Mouse (Mus musculus) G1E (cell line): ENCODE measurements around the gene Nkx3-2. TPM values are rescaled to one million over a fixed set of nuclear protein-coding genes. Genes with fewer than 3 reads are reported as not detected.

Experiments
- ATAC-seq: 2 replicates; pipeline ENCODE4 v1.8.0; 2016; ENCODE audit warnings: mild to moderate bottlenecking; ENCODE audit not compliant: insufficient number of reproducible peaks, poor library complexity, low FRiP score, severe bottlenecking; ENCODE audit errors: extremely low read depth
- DNase-seq: peaks from one replicate; pipeline ENCODE4 v3.0.0; 2012; ENCODE audit warnings: low spot score
- H3K27me3 ChIP-seq: 2 replicates; pipeline ENCODE4 v1.6.1; 2012; ENCODE audit warnings: mild to moderate bottlenecking, low read length, inconsistent platforms; ENCODE audit not compliant: insufficient read depth
- H3K36me3 ChIP-seq: replicated peaks from 2 replicates; pipeline ENCODE3; 2012; ENCODE audit warnings: mild to moderate bottlenecking, inconsistent platforms
- H3K4me1 ChIP-seq: 2 replicates; pipeline ENCODE4 v1.6.1; 2012; ENCODE audit warnings: low read depth, low read length, inconsistent platforms, mixed read lengths; ENCODE audit not compliant: insufficient read depth
- H3K4me3 ChIP-seq: 2 replicates; pipeline ENCODE4 v1.5.1; 2012; ENCODE audit warnings: low read depth, mild to moderate bottlenecking, inconsistent platforms, low read length, moderate library complexity, mixed read lengths
- H3K9me3 ChIP-seq: replicated peaks from 2 replicates; pipeline ENCODE4 v1.6.1; 2012; ENCODE audit warnings: inconsistent platforms
- CTCF ChIP-seq: IDR thresholded peaks from 2 replicates; pipeline ENCODE4 v1.5.1; 2012; ENCODE audit warnings: low read depth, low read length, inconsistent platforms, mixed read lengths
- GATA1 ChIP-seq: IDR thresholded peaks from 2 replicates; pipeline ENCODE4 v1.6.1; 2012; ENCODE audit warnings: borderline replicate concordance, low read length, inconsistent platforms, mixed read lengths
- GATA2 ChIP-seq: IDR thresholded peaks from 2 replicates; pipeline ENCODE4 v1.6.1; 2012; ENCODE audit warnings: low read depth, low read length, inconsistent platforms, borderline replicate concordance
- POLR2AphosphoS5 ChIP-seq: IDR thresholded peaks from 2 replicates; pipeline ENCODE4 v1.6.1; 2012; ENCODE audit warnings: low read depth, low read length, inconsistent platforms; ENCODE audit not compliant: insufficient replicate concordance
- TAL1 ChIP-seq: conservative IDR thresholded peaks from 2 replicates; pipeline ENCODE4 v1.6.1; 2012; ENCODE audit warnings: low read depth, low read length, inconsistent platforms, mixed read lengths
- polyA plus RNA-seq: library from polyadenylated mRNA; stranded (reverse); fragments of >175 nt; gene quantifications from 2 replicates; pipeline ENCODE4 v1.2.3, GENCODE M21; 2012
- total RNA-seq, 2 experiments: library from RNA; stranded (forward) in 1 of 2; stranded (reverse) in 1 of 2; fragments of 200-1000 nt in 1 of 2; fragments of >200 nt in 1 of 2; fragmentation: Nextera tagmentation in 1 of 2; gene quantifications; 2 replicates each; pipeline ENCODE4 v1.2.3; 2014 to 2017

Nkx3-2 gene
- total and polyA plus RNA-seq, 3 experiments, result not detected

GRCm38 (mm10) chr5:41758671-41759639 lies 5.3 kb downstream of the Nkx3-2 start:
- Histone ChIP-seq H3K4me1 (peaks cover 5% of the 10 kb centered on the region), H3K36me3 (no peaks in the 10 kb centered on the region), H3K4me3 (no peak overlapping the region), H3K27me3 (peaks cover 49% of the 10 kb centered on the region), H3K9me3 (peaks cover 22% of the 10 kb centered on the region)
- DNase-seq, result no peak
- ATAC-seq, result no peak
- no peak for TF ChIP-seq CTCF
- TF ChIP-seq TAL1, result no peak
- no peak for TF ChIP-seq POLR2AphosphoS5
- TF ChIP-seq GATA1, result no peak
- no peak for TF ChIP-seq GATA2

- no peak overlapping the region for H3K4me3 ChIP-seq
- H3K4me1 ChIP-seq, result peaks cover 5% of the 10 kb centered on the region
- no peaks in the 10 kb centered on the region for H3K36me3 ChIP-seq
- no peak for ATAC-seq
- H3K9me3 ChIP-seq, result peaks cover 10% of the 10 kb centered on the region
- H3K27me3 ChIP-seq, result peaks cover 38% of the 10 kb centered on the region
- TF ChIP-seq POLR2AphosphoS5, result no peak
- no peak for TF ChIP-seq GATA2
- TF ChIP-seq GATA1, result no peak
- TF ChIP-seq CTCF, result no peak
- no peak for TF ChIP-seq TAL1
- no peak for DNase-seq
Observed at GRCm38 (mm10) chr5:41757338-41757737, 7.0 kb downstream of the Nkx3-2 start.

GRCm38 (mm10) chr5:41756396-41756795 lies 7.9 kb downstream of the Nkx3-2 start:
- ATAC-seq, result no peak
- Histone ChIP-seq H3K9me3 (peaks cover 2% of the 10 kb centered on the region), H3K36me3 (no peaks in the 10 kb centered on the region), H3K4me1 (peaks cover 5% of the 10 kb centered on the region), H3K4me3 (no peak overlapping the region), H3K27me3 (peaks cover 37% of the 10 kb centered on the region)
- no peak for DNase-seq
- no peak for TF ChIP-seq CTCF
- no peak for TF ChIP-seq GATA1
- TF ChIP-seq TAL1, result no peak
- TF ChIP-seq POLR2AphosphoS5, result no peak
- TF ChIP-seq GATA2, result no peak

- DNase-seq (no peak), ATAC-seq (no peak)
- Histone ChIP-seq H3K4me1 (peaks cover 5% of the 10 kb centered on the region), H3K4me3 (no peak overlapping the region), H3K9me3 (no peaks in the 10 kb centered on the region), H3K27me3 (peaks cover 33% of the 10 kb centered on the region), H3K36me3 (no peaks in the 10 kb centered on the region)
- TF ChIP-seq GATA2 (no peak), POLR2AphosphoS5 (no peak), CTCF (no peak), GATA1 (no peak), TAL1 (no peak)
Observed at GRCm38 (mm10) chr5:41755373-41755960, 8.8 kb downstream of the Nkx3-2 start.

- DNase-seq (no peak), ATAC-seq (no peak)
- H3K36me3 ChIP-seq, result no peaks in the 10 kb centered on the region
- H3K9me3 ChIP-seq, result no peaks in the 10 kb centered on the region
- peaks cover 33% of the 10 kb centered on the region for H3K27me3 ChIP-seq
- no peak for TF ChIP-seq CTCF
- no peak for TF ChIP-seq TAL1
- no peak for TF ChIP-seq POLR2AphosphoS5
- no peak for TF ChIP-seq GATA2
- TF ChIP-seq GATA1, result no peak
- H3K4me1 ChIP-seq, result peaks cover 5% of the 10 kb centered on the region
- no peak overlapping the region for H3K4me3 ChIP-seq
Observed at GRCm38 (mm10) chr5:41754836-41755235, 9.5 kb downstream of the Nkx3-2 start.

GRCm38 (mm10) chr5:41754226-41754775 lies 10.0 kb downstream of the Nkx3-2 start:
- DNase-seq (no peak), ATAC-seq (no peak)
- TF ChIP-seq POLR2AphosphoS5 (no peak), CTCF (no peak), TAL1 (no peak), GATA1 (no peak), GATA2 (no peak)
- Histone ChIP-seq H3K36me3 (no peaks in the 10 kb centered on the region), H3K4me3 (no peak overlapping the region), H3K4me1 (peaks cover 5% of the 10 kb centered on the region), H3K27me3 (peaks cover 32% of the 10 kb centered on the region), H3K9me3 (no peaks in the 10 kb centered on the region)
